Mouse (Mus musculus) CD4-positive naive resting alpha-beta T cell, adult 76 days (primary cell): ENCODE results near the gene Fut8. TPM values are rescaled to one million over a fixed set of nuclear protein-coding genes. Genes with fewer than 3 reads are reported as not detected.

Experiments
- total RNA-seq: library from RNA; stranded (reverse); gene quantifications from one replicate; pipeline ENCODE4 v1.2.4, GENCODE M21; 2023

The Fut8 gene
- 27.5 TPM for total RNA-seq

DNA sequence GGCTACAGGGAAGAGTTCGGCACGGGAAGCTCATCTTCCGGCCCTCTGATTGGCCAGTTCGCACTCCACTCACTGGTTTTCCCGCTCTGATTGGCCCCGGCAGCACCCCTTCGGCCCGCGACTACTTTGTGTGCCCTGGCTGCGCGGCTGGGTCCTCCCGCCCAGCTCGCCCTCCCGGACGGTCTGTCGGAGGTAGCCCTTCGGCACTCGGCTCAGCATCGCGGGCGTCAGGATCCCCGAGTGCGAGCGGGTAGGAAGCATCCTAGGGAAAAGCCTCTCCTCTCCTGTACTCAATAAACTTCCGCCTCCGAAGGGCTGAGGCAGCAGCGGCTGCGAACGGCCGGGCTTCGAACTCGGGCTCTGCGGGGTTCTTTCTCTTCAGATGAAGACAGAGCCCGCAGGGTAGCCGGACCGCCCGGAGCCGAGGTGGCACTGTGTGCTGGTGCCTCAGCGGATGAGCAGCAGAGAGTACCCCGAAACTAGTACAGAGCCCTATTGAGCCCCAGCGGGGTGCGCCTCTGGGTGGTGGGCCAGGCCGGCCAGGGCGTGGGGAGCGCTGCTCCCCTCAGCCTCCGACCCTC lies at the start of gene Fut8:
TSS of gene Fut8 (plus strand) at position 176 of the 581 bp plus-strand sequence.

